Comparison of ENCODE assay signal across 16 mouse cellular contexts in the genomic region with DNA sequence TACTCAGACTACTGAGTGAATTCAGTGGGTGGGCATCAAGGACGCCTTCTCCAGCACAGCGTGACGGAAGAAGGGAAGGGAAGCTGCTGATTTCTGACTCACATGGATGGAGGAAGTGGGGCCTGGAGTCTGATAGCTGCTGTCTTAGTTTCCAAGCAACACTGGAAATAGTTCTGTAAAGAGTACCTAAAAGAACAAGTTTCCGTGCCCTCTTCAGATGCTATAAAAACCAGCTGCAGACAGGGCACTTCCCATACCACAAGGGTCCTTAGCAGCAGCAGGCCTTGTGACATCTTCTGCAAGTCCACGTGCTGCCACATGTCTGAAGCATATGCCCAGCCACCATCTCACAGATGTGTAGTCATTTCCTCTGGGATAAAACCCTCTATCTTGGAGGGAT. TPM values are rescaled to one million over a fixed set of nuclear protein-coding genes. Genes with fewer than 3 reads are reported as not detected.
"Had no signal": no experiment of that assay in that cellular context is flagged by ENCODE, and none has a peak within 500 bp of the region (broad histone marks: within the 10 kb centered on the region; RNA-seq: fewer than 3 reads in every experiment).

No protein-coding gene starts in this region.

- ATAC-seq: liver, embryonic 12.5 days; midbrain, embryonic 16.5 days had no signal

- H3K4me1 ChIP-seq: limb, embryonic 10.5 days; liver, embryonic 12.5 days; midbrain, embryonic 12.5 days; neural tube, embryonic 13.5 days; stomach, embryonic 15.5 days had no signal

- DNase-seq: kidney, adult 2 months; kidney, postnatal 25 days; lung, embryonic 14.5 days; lung, postnatal 10 days; retina, postnatal 1 day; right cerebral cortex, postnatal 4 days; spleen, adult 18-20 months; thymus, postnatal 4 days had no signal

- H3K36me3 ChIP-seq: limb, embryonic 10.5 days; liver, embryonic 12.5 days; midbrain, embryonic 12.5 days; neural tube, embryonic 13.5 days; stomach, embryonic 15.5 days had no signal

- H3K4me3 ChIP-seq: left cerebral cortex, adult 2 months; limb, embryonic 10.5 days; liver, embryonic 12.5 days; midbrain, embryonic 12.5 days; neural tube, embryonic 13.5 days; stomach, embryonic 15.5 days had no signal

- H3K27me3 ChIP-seq: liver, embryonic 12.5 days; midbrain, embryonic 12.5 days; neural tube, embryonic 13.5 days; stomach, embryonic 15.5 days had no signal

- H3K9ac ChIP-seq: liver, embryonic 12.5 days; lung, embryonic 14.5 days; midbrain, embryonic 12.5 days; neural tube, embryonic 13.5 days; stomach, embryonic 15.5 days had no signal

- H3K27ac ChIP-seq: left cerebral cortex, adult 2 months; limb, embryonic 10.5 days; liver, embryonic 12.5 days; midbrain, embryonic 12.5 days; neural tube, embryonic 13.5 days; stomach, embryonic 15.5 days had no signal

- H3K9me3 ChIP-seq: limb, embryonic 10.5 days; liver, embryonic 12.5 days; midbrain, embryonic 12.5 days; neural tube, embryonic 13.5 days; stomach, embryonic 15.5 days had no signal

- H3K4me2 ChIP-seq: liver, embryonic 12.5 days; lung, embryonic 14.5 days; midbrain, embryonic 12.5 days; neural tube, embryonic 13.5 days; stomach, embryonic 15.5 days had no signal

RNA-seq across cellular contexts. Expression of gene Ctse, which starts 41.5 kb away (rescaled TPM):
- total RNA-seq: layer of hippocampus, postnatal 14 days had no signal
- polyA plus RNA-seq: limb, embryonic 10.5 days; midbrain, embryonic 16.5 days; neural tube, embryonic 13.5 days had no signal
